Mouse (Mus musculus) cerebellum, adult 2 months (tissue): Measurements from ENCODE around the gene Mcf2l. TPM values are rescaled to one million over a fixed set of nuclear protein-coding genes. Genes with fewer than 3 reads are reported as not detected.

Experiments
- DNase-seq, 2 experiments: peaks; one replicate each; pipeline ENCODE4 v3.0.0; 2021
- H3K27ac ChIP-seq: fragments of 200-500 bp; 2 replicates; pipeline ENCODE4 v1.5.1; 2012; ENCODE audit warnings: low read length, control low read depth, inconsistent platforms; ENCODE audit not compliant: insufficient read depth
- H3K27me3 ChIP-seq: fragments of 200-500 bp; 2 replicates; pipeline ENCODE4 v1.6.1; 2012; ENCODE audit warnings: inconsistent platforms, mild to moderate bottlenecking, low read length, moderate library complexity; ENCODE audit not compliant: control insufficient read depth, insufficient read depth
- H3K4me1 ChIP-seq: fragments of 200-500 bp; 2 replicates; pipeline ENCODE4 v1.6.1; 2011; ENCODE audit warnings: low read length; ENCODE audit not compliant: control insufficient read depth, insufficient read depth
- H3K4me3 ChIP-seq: fragments of 200-500 bp; replicated peaks from 2 replicates; pipeline ENCODE3; 2011; ENCODE audit warnings: mild to moderate bottlenecking, low read depth, low read length, control low read depth; ENCODE audit not compliant: insufficient read depth
- CTCF ChIP-seq: fragments of 200-500 bp; IDR thresholded peaks from 2 replicates; pipeline ENCODE4 v1.5.1; 2011; ENCODE audit warnings: low read depth, mild to moderate bottlenecking, control low read depth, low read length, moderate library complexity, borderline replicate concordance; ENCODE audit not compliant: insufficient read depth
- POLR2A ChIP-seq: fragments of 200-500 bp; IDR thresholded peaks from 2 replicates; pipeline ENCODE4 v1.6.1; 2011; ENCODE audit warnings: low read length, control low read depth, borderline replicate concordance; ENCODE audit not compliant: insufficient read depth
- WGBS: fragments of 180-500 bp; shearing (Covaris S2); methylation state at CpG from one replicate; pipeline ENCODE4 v1.1.7; 2018; 5-methylcytosine and 5-hydroxymethylcytosine counted together
- polyA plus RNA-seq: library from polyadenylated mRNA; depleted of rRNA; stranded (reverse); fragments of >200 nt; gene quantifications from 2 replicates; pipeline ENCODE4 v1.2.3, GENCODE M21; 2012

Mcf2l gene
- polyA plus RNA-seq, 1 experiment = 158 TPM

DNA sequence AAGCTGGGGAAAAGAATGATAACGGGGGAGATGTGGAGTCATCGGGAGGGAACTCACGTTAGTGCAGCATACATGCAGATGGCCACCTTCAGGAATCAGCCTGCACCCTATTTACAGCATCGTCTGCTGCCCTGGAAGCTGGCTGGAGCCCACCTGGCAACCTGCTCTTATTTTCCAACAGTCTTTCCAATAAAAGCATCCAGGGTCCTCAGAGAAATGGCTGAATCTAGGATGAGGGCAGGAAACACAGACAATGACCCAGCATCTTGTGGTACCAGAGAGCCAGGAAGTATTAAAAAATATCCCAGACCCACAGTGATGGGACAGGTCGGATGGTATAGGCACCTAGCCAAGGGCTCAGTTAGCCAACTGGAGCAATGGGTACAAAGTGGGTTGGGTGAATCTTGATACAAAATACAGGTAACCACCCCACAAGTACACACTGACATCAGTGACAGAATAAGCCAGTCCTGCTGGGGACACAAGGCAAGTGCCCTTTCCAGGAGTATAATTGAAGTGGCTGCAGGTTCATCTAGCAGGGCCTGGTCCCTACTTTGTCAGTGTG lies 19.4 kb downstream of the Mcf2l start:
- 17% methylated on average over 5 of the region's 5 CpGs for WGBS
- no peak overlapping the region for H3K4me3 ChIP-seq
- TF ChIP-seq CTCF (no peak), POLR2A (no peak)
- H3K4me1 ChIP-seq = peaks cover 81% of the 10 kb centered on the region
- peak overlapping the region; percentile 97 for H3K27ac ChIP-seq
- DNase-seq = peak; percentile 51 to 58
- no peaks in the 10 kb centered on the region for H3K27me3 ChIP-seq

DNA sequence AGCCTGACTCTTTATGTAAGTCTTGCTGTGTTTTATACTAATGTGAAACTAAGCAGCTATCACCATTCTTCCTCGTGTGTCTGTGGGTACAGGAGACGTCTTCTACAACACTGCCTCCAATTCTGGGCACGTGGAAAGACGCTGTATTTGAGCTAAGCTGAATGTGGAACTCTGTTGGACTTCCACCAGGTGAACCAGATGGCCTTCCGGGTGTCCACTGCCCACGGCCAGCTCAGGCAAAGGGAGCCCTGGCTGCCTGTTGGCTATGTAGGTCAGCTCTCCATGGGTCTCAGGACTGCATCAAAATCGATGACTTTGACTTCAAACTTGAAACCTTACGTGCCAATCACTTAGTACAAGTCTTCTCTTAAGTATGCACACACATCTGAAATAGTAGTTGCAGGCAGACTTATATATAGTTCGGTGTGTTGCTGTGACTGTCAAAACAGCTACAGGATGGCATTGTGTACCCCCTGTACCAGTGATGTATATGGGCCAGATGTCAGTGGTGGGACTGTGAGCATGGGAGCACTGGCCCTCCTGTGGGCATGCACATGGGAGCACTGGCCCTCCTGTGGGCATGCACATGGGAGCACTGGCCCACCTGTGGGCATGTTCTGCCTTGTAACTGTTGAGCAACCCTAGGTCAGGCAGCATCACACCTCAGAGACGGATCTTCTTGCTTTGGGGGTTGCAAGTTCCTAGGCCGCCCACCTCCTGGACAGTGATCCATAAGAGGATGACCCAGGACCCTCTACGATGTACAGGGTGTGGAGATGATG lies 20.4 kb downstream of the Mcf2l start:
- peak overlapping the region; percentile 97 for H3K27ac ChIP-seq
- DNase-seq = peak; percentile 85 to 94
- H3K27me3 ChIP-seq = no peaks in the 10 kb centered on the region
- WGBS = 26% methylated on average over 12 of the region's 12 CpGs
- H3K4me1 ChIP-seq = peaks cover 74% of the 10 kb centered on the region
- 0 out of 2 replicates have a peak, but pooled peaks have one; percentile 9 for TF ChIP-seq POLR2A
- TF ChIP-seq CTCF = no peak
- H3K4me3 ChIP-seq = no peak overlapping the region

DNA sequence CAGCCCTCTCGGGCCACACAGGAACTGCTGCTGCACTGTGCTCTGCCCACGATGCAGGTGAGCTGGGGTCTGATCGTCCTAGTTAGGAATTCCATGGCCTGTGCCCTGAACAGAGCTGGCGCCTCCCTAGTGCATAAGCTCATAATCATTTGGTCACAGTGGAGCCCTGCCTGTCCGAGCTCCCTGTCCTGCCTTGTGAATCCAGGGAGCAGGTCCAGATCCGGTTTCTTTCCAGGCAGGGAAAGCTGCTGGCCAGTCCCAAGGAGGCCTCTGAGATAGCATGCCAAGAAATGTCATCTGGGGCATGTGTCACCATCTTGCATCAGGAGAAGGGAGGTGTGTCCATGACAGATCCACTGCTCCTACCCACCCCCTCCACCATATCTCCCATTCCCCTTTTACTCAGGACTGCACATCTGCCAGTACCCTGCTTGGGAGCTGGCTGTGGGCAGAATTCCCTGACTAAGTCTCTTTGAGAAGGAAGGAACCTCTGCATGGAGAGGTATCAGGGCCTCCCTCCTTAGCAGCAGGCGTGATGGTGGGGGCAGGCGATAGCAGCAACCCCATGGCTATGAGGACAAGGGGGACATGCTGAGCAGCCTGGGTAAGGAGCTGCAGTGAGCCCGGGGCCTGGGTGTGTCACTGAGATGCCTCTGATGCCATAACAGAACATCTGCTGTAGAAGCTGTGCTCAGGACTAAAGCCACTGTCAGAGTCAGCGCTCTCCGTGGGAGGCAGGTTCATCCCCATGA lies 21.4 kb downstream of the Mcf2l start:
- WGBS = 21% methylated on average over 11 of the region's 11 CpGs

DNA sequence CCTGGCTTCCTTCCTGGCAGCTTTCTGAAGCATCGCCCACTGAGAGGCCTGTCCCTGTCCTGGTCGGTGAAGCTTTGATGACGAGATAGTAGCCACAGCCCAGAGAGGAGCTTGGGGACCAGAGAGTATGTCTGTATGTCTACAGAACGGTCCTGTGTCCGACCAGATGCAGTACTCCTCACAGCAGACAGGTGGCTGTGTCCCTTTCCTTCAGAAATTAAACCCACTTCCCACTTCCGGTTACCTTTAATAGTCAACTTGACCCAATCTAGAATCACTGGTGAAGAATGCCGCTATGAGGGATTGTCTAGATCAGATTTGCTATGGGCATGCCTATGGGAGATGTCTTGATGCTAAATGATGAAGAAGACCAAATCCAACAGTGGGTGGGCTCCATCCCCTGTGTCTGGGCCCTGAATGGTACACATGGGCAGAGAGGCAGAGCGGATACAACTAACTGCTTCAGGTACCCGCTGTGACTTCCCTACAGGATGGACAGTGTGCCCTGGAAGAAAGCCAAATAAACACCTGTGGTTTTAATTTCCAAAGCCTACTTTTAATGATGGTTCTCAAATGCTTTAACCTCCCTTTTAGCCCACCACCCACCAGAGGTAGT lies 22.0 kb downstream of the Mcf2l start:
- TF ChIP-seq CTCF (peak; percentile 35; the same call in 1 of the 2 replicates), POLR2A (no peak)
- peak in 1 of 2 experiments; percentile 47 for DNase-seq
- peak overlapping the region; percentile 95 for H3K27ac ChIP-seq
- 53% methylated on average over 9 of the region's 9 CpGs for WGBS
- peaks cover 62% of the 10 kb centered on the region for H3K4me1 ChIP-seq
- H3K4me3 ChIP-seq = no peak overlapping the region
- no peaks in the 10 kb centered on the region for H3K27me3 ChIP-seq

More for the DNA sequence above, 21.4 kb downstream of the Mcf2l start:
- Histone ChIP-seq H3K27ac (peak overlapping the region; percentile 95), H3K4me1 (peaks cover 65% of the 10 kb centered on the region), H3K4me3 (no peak overlapping the region), H3K27me3 (no peaks in the 10 kb centered on the region)
- peak; percentile 70 to 82 for DNase-seq
- TF ChIP-seq CTCF (no peak), POLR2A (0 out of 2 replicates have a peak, but pooled peaks have one; percentile 20)

DNA sequence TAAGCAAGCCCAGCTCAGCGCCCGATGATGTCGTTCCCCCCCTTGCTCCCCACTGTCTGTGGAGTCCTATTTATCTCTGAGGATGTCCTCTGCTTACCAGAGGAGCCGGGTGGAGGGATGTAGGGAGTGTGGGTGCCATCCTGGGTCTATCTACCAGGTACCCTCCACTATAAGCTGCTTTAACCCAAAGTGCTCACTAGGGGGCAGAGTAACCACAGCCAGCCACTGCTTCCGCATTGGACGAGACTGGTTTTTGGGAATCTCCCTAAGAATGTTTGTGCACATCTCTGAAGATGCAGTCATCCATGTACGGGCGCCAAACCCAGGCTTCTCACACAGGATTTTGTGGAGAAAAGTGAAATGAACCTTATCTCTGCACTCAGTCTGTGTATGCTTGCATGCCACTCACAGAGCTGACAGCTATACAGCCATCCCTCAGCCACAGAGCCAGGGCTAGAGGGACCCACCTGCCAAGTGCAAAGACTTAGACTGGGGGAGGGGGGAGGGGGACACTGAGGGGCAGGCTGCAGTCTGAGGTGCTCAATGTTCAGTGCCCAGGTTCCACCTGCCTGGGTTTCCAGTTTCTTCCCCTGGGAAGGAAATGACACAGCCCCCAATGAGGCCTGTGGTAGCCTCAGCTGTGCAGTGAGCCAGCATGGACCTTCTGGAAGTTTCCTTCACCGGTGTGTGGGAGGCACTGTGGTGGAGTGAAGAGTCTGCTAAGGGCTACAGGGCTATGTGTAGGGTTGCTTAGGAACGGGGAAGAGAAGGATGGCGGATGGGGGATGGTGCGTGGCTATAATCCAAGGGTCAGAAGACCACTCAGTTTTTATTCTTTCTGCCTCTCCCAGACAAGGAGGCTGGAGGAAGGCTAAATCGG lies 23.1 kb downstream of the Mcf2l start:
- Histone ChIP-seq H3K4me3 (no peak overlapping the region), H3K4me1 (peaks cover 55% of the 10 kb centered on the region), H3K27me3 (no peaks in the 10 kb centered on the region), H3K27ac (0 out of 2 replicates have a peak overlapping the region, but pooled peaks have one; percentile 26)
- WGBS = 41% methylated on average over 13 of the region's 13 CpGs
- TF ChIP-seq POLR2A (no peak), CTCF (peak; percentile 85)
- DNase-seq = peak; percentile 81

DNA sequence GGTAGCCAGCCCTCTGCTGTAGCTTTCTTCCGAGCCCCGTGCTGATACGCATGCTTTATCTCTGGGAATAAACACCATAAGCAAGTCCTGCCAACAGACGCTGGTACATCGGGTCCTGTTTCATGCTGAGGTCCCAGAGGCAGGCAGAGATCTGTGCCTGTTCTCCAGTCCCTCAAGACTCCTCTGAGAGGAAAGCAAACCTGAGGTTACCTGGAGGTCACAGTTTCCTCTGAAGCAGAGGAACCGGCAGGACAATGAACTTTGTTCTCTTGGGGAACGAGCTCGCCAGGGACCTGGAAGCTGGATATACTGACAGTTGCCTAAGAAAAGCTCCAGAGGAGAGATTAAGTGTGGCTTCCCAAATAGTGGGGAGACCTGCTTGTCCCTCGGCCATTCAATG lies 24.2 kb downstream of the Mcf2l start:
- no peak overlapping the region for H3K4me3 ChIP-seq
- TF ChIP-seq CTCF (no peak), POLR2A (no peak)
- no peak overlapping the region for H3K27ac ChIP-seq
- no peaks in the 10 kb centered on the region for H3K27me3 ChIP-seq
- no peak for DNase-seq
- WGBS = 78% methylated on average over 9 of the region's 9 CpGs
- H3K4me1 ChIP-seq = peaks cover 44% of the 10 kb centered on the region
